Mouse (Mus musculus) T-helper 2 cell (primary cell): ENCODE data around the gene Olfr398.

Source experiments
- in situ Hi-C: fragments of 300-600 bp; cut with MboI, MseI; formaldehyde crosslinking; loops from one replicate; pipeline ENCODE4 v1.15.1; 2025; ENCODE audit warnings: high pct_unique_total_duplicates

The Olfr398 gene

GRCm38 (mm10) chr11:73990307-73990706 is at the start of gene Olfr398:
Gene Olfr398, minus strand, starts transcription at chr11:73990407.
- in situ Hi-C loops: no loop called here

GRCm38 (mm10) chr11:73993115-73993514 is 2.9 kb upstream of the Olfr398 start:
- in situ Hi-C loops: no loop called here

GRCm38 (mm10) chr11:73960517-73960916 is 29.7 kb downstream of the Olfr398 start, which contains the start of gene Olfr397:
Gene Olfr397, plus strand, starts transcription at chr11:73960817.
- in situ Hi-C loops: no loop called here

GRCm38 (mm10) chr11:73936377-73936776 is 53.8 kb downstream of the Olfr398 start, which contains the start of gene Olfr23:
Gene Olfr23, plus strand, starts transcription at chr11:73936677.
- in situ Hi-C loops: no loop called here
